Mouse (Mus musculus) c-Kit-positive CD71-negative TER-119-negative erythroid progenitor cells, embryonic 14.5 days (primary cell): ENCODE results near the gene Fam171a2.

Source experiments
- DNase-seq: peaks from one replicate; pipeline ENCODE4 v3.0.0-alpha.2; 2013; ENCODE audit warnings: low read depth

The Fam171a2 gene

GRCm38 (mm10) chr11:102447497-102447896, at the start of gene Fam171a2:
TSS of gene Fam171a2 (minus strand) at chr11:102447682.
- no peak for DNase-seq

- no peak for DNase-seq
Observed at GRCm38 (mm10) chr11:102496732-102497131, 49.2 kb upstream of the Fam171a2 start.

DNA sequence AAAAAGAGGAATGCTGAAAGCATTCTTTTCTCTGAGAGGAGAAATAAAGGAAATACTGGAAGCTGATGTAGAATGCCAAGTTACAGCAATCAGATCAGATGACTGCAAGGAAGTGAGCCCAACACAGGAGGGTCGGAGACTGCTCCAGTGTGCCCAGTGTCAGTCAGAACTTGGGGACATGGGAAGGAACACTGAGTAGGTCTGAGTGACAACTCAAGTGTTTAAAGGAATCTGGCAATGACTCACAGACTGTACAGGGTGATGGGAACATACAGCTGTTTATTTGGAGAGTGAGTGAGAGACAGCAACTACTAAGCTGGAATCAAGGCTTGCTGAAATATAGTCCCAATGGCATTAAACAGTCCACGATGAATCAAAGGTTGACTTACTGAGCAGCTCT, 48.7 kb upstream of the Fam171a2 start:
- DNase-seq: no peak

DNA sequence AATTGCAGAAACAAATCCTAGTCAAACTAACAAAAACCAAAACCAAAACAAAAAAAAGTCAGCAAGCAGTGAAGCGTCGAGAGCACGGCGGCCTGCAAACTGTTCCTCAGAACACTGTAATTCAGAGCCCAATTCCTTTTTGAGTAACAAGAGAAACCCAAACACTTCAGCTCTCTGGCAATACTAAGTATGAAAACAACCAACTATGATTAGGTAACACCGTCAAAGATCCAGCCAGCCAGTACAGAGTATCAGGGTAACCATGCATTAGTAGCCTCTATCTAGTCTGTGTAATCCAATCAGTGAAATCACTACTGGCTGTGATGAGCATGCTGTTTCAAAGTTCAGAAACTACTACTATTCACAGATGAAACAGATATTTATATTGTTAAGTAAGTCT, 48.3 kb upstream of the Fam171a2 start:
- no peak for DNase-seq

- DNase-seq: no peak
Observed at GRCm38 (mm10) chr11:102495114-102495513, 47.6 kb upstream of the Fam171a2 start.

GRCm38 (mm10) chr11:102494063-102494650, 46.7 kb upstream of the Fam171a2 start:
- no peak for DNase-seq

DNA sequence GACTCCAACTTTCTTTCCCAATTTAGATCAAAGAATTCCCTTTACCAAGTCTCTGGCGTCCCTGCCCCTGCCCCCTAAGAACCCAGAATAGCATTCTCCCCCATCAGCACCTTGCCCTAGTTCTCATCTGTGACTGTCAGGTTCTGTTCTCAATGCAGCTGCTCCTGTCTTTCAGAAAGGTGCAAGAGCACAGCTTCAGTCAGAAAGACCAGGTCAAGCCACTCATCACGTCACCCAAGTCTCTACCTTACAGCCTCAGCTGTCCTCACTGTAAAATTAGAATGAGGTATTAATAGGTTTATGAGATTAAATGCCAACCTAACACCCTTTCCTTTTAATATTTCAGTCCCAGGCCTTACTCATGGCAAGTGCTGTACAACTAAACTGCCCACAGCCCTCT, 45.8 kb upstream of the Fam171a2 start:
- no peak for DNase-seq

DNA sequence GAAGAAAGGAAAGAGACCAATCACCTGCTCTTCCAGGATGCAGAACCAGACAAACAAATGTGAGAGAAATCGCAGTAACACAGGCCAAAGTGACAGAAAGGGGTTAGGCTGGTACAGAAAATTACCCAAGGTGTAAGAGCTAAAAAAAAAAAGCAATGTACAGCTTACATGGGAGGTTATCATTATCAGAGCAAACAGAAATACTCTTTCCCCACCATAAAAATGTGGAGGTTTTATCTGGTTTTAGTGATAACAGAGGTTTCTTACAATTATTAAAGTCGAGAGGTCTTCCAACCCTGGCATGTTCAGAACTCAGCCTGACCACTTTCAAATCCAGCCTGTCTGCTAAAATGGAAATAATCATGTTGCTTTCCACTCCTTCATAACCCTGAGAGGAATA, 40.4 kb upstream of the Fam171a2 start:
- DNase-seq: no peak

DNA sequence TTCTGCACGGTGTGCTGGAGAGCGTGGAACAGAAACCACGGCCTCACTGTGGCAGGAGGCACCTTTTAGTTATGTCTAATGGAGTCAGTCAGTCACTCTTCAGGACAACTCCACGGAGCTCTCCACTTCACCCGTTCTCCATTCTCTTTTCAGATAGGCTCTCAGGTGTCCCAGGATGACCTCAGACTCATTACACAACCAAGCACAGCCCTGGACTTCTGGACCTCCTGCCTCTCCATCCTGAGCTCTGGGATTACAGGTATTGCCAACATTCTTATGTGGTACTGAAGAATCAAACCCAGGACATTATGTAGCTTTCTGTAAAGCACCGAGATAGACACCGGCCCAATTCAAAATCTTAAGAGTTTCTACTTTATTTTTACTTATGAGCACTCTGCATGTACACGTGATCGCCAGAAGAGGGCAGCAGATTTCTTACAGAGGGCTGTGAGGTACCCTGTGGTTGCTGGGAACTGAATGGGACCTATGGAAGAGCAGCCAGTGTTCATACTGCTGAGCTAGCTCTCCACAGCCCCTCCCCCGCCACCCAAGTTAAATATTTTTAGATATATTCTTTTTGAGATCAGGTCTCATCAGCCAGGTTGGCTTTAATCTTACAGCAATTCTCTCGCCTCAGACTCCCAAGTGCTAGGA, 39.4 kb upstream of the Fam171a2 start:
- peak; percentile 52 for DNase-seq

DNA sequence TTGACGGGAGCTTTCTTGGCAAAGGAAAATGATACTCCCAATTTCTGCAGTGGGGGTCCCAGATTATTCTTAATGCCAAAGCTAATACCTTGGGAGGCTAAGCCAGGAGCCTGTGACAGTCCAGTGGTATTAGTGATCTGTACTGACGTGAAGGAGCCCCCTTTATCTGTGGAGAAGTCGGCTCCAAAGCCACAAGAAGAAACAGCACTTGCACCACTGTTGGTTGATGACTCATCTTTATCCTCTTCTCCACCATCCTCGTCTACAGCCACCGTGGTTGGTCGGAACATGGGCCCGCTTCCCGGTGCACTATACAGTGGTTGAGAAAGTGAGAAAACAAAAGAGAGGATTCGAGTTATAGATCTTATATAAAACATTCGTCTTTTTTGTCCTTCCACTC, 34.3 kb upstream of the Fam171a2 start:
- no peak for DNase-seq

- no peak for DNase-seq
Observed at GRCm38 (mm10) chr11:102480897-102481296, 33.4 kb upstream of the Fam171a2 start.

GRCm38 (mm10) chr11:102480111-102480510, 32.6 kb upstream of the Fam171a2 start:
- DNase-seq: no peak

GRCm38 (mm10) chr11:102479581-102479980, 32.1 kb upstream of the Fam171a2 start:
- no peak for DNase-seq

GRCm38 (mm10) chr11:102478671-102479070, 31.2 kb upstream of the Fam171a2 start:
- DNase-seq: no peak

DNA sequence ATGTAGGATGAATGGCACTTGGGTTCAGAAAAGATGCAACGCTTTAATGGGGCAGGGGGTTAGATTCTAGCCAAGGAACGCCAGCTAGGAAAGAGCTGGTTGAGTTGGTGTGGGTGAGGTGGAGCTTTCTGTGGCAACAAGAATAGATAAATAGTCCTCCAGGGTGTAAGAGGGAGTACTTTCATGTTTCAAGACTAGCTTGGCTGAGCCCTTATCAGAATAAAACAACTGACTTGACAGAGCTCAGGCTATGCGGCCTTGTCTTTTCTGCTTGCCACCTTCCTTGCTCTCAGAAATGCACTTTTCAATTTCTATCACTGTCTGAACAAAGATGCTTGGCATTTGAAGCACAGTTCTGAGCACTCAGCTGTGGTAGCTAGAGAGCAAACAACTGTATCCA, 27.5 kb upstream of the Fam171a2 start:
- DNase-seq: no peak

DNA sequence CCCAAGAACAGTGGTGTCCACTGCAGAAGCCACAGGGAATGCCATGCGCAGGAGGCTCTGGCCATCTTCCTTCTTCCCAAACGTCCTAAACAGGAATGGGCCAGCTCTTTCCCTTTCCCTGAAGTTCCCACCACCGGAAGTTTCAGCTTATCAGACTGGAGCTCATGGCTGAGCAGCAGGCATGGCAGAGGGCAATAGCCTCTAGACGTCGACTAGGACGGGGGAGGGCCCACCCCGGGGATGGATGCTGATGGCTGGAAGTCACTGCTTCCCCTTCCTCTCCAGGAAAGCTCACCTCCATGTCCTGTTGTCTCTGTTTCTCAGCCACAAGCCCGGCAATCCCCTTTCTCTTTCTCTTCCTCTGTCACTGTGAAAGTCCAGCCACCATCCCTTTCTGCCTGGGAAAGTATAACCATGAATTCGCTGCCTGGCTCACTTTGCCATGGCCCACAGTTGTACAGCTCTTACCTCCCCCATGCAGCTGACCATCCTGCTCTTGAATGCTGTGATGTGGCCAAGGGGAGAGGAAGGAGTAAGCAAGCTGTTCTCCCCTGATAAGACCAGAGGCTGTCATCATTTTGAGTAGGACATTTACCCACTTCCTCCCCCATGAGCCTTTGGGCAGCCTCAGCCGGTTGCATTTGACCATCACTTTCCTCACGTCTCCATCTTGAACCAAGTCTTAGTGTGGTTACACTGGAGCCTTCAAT, 22.3 kb upstream of the Fam171a2 start, which contains the start of gene Itga2b:
Gene Itga2b (minus strand): TSS at position 475 of the 710 bp plus-strand sequence.
- no peak for DNase-seq

DNA sequence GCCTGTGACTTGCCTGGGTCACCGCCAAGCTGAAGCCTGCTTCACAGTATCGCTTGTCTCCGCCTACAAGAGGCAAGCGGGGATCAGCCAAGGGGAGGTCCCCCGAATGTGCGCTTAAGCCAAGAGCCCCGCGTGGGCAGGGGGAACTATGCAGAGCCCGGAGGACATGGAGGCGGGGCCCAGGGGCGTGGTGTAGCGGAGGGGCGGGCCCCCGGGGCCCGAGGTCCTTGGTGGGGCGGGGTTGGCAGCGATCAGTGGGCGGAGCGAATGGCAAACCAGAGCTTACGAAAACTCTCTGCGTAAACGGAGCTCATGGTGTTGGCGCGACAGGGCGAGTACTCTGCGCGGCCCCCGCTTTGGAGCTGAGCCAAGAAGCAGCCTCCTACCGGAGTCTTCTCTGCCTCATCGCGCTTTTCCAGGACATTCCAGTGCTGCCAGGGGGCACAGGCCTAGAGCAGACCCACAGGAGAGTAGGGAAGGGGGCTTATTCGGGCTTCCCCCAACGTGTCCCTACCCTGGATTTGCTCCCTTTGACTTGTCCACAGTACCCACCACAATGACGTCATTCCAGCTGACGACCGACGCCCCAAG, 19.7 kb upstream of the Fam171a2 start:
- peak; percentile 92 for DNase-seq

DNA sequence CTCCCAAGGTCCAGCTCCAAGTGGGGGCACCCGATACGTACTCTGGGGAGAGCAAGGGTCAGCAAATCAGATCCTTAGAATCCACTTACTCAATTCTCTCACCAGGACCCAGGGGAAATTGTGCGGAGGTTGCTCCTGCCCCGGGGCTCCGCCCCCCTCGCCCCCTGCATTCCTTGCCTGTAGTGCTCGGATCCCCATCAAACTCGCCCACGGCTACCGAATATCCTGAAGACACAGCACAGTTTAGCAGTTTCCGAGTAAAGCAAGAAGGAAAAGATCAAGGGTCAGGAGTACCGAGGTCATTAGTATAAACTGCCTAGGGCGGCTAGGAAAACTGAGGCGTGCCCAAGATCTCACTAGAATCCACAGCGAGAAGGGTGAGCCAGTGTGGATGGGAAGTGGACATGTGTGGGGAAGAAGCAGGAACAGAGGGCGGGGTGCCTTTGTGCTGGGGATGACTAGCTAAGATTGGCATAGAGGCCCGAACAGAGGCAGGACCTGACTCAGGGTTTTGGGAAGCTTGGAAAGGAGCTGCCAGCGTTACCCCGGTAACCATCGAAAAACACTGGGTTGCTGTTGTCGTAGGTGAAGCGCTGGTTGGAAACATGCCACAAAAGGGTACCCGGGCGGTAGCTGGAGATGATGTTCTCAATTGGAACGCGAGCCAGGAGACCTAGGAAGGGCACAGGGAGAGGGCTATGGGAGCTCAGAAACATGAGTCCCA, 18.4 kb upstream of the Fam171a2 start:
- no peak for DNase-seq

DNA sequence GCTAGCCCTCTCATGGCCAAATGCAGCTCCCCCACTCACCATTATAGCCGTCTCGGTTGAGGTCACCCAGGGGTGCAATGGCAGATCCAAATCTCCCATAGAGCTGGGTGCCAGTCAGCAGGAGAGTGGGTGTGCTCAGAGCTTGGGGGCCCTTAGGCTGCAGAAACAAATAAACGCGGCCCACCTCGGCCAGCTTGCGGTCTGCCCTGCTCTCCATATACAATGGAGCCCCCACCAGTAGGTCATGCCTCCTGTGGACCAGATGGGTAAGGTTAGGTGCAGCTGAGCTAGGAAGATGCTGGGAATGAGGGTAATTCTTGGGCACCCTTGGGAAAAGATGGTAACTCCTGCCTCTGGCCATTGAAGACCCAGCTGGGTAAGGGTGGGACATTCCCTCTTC, 17.4 kb upstream of the Fam171a2 start:
- no peak for DNase-seq

DNA sequence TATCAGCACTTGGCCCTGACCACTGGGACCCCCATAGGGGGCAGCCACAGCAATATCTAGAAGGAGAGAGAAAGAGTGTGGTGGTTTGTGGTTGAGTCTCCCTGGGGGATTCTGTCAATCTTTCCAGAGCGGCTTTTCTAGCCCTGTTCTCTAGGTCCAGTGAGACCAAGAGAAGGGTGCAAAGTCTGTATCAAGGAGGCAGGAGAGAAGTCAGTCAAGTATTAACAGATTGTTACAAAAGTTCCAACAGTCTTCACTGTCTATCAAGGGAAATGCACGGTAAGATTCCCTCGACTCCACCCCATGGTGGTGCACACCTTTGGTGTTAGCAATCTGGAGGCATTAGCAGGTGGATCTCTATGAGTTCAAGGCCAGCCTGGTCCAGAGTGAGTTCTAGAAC, 14.3 kb upstream of the Fam171a2 start:
- no peak for DNase-seq

- no peak for DNase-seq
Observed at GRCm38 (mm10) chr11:102460541-102460940, 13.1 kb upstream of the Fam171a2 start.

- no peak for DNase-seq
Observed at GRCm38 (mm10) chr11:102455740-102456396, 8.4 kb upstream of the Fam171a2 start.
